Mouse (Mus musculus) midbrain, embryonic 10.5 days (tissue): ENCODE results near the gene Gm4301. TPM values are rescaled to one million over a fixed set of nuclear protein-coding genes. Genes with fewer than 3 reads are reported as not detected.
"Not testable (repeated sequence)": the region's sequence is repeated elsewhere in the genome, so short reads cannot be mapped to it uniquely, and the experiment has no call there.

Experiments used
- DNase-seq: peaks from one replicate; pipeline ENCODE4 v3.0.0-alpha.2; 2017; ENCODE audit warnings: low spot score
- H3K27ac ChIP-seq: fragments of 300-500 bp; sonication (generic); replicated peaks from 2 replicates; pipeline ENCODE4 v1.5.1; 2016; ENCODE audit warnings: mild to moderate bottlenecking
- H3K27me3 ChIP-seq: fragments of 300-500 bp; sonication (generic); 2 replicates; pipeline ENCODE4 v1.6.1; 2016; ENCODE audit warnings: low read depth, mild to moderate bottlenecking; ENCODE audit not compliant: poor library complexity, severe bottlenecking
- H3K36me3 ChIP-seq: fragments of 300-500 bp; sonication (generic); 2 replicates; pipeline ENCODE4 v1.6.1; 2016; ENCODE audit warnings: mild to moderate bottlenecking, moderate library complexity
- H3K4me1 ChIP-seq: fragments of 300-500 bp; sonication (generic); 2 replicates; pipeline ENCODE4 v1.6.1; 2016
- H3K4me3 ChIP-seq: fragments of 300-500 bp; sonication (generic); 2 replicates; pipeline ENCODE4 v1.5.1; 2016; ENCODE audit warnings: mild to moderate bottlenecking, moderate library complexity
- H3K9me3 ChIP-seq: fragments of 300-500 bp; sonication (generic); replicated peaks from 2 replicates; pipeline ENCODE4 v1.6.1; 2016; ENCODE audit warnings: mild to moderate bottlenecking
- WGBS: fragments of 180-500 bp; shearing (Covaris S2); methylation state at CpG from one replicate; pipeline ENCODE4 v1.1.7; 2016; 5-methylcytosine and 5-hydroxymethylcytosine counted together
- polyA plus RNA-seq: library from polyadenylated mRNA; unstranded; fragments of >200 nt; fragmentation: Nextera tagmentation; extraction: Ambion mirVana; gene quantifications from 2 replicates; pipeline ENCODE4 v1.2.1, GENCODE M21; 2016

The Gm4301 gene
- not detected in 2 replicates for polyA plus RNA-seq

GRCm38 (mm10) chr10:100335376-100335775 is at the start of gene Gm4301:
TSS of gene Gm4301 (plus strand) at chr10:100335676.
- not testable (repeated sequence) for DNase-seq, H3K27me3 ChIP-seq, H3K27ac ChIP-seq, H3K4me1 ChIP-seq, H3K9me3 ChIP-seq, H3K4me3 ChIP-seq, H3K36me3 ChIP-seq
- WGBS = no CpG with 5 or more reads among the region's 2 CpGs

GRCm38 (mm10) chr10:100296105-100296504 is 39.4 kb upstream of the Gm4301 start:
- H3K4me3 ChIP-seq = no peak overlapping the region
- DNase-seq = no peak
- no peaks in the 10 kb centered on the region for H3K4me1 ChIP-seq
- H3K9me3 ChIP-seq = no peaks in the 10 kb centered on the region
- H3K36me3 ChIP-seq = no peaks in the 10 kb centered on the region
- no peak overlapping the region for H3K27ac ChIP-seq
- WGBS = 89% methylated on average over 2 of the region's 2 CpGs
- H3K27me3 ChIP-seq = no peaks in the 10 kb centered on the region

- not testable (repeated sequence) for H3K27ac ChIP-seq, H3K36me3 ChIP-seq, H3K4me1 ChIP-seq, DNase-seq, H3K9me3 ChIP-seq, H3K27me3 ChIP-seq, H3K4me3 ChIP-seq
Observed at GRCm38 (mm10) chr10:100300106-100300505, 35.4 kb upstream of the Gm4301 start.

- not testable (repeated sequence) for H3K4me1 ChIP-seq, H3K27me3 ChIP-seq, DNase-seq, H3K36me3 ChIP-seq, H3K9me3 ChIP-seq, H3K27ac ChIP-seq, H3K4me3 ChIP-seq
- no CpG with 5 or more reads among the region's 3 CpGs for WGBS
Observed at GRCm38 (mm10) chr10:100340536-100340935, 5.1 kb downstream of the Gm4301 start, which contains the start of gene Gm4302. TSS of gene Gm4302 (plus strand) at chr10:100340836.

- H3K4me1 ChIP-seq, H3K9me3 ChIP-seq, H3K27ac ChIP-seq, DNase-seq, H3K36me3 ChIP-seq, H3K4me3 ChIP-seq, H3K27me3 ChIP-seq: not testable (repeated sequence)
- WGBS = no CpG with 5 or more reads among the region's 3 CpGs
Observed at GRCm38 (mm10) chr10:100345672-100346071, 10.2 kb downstream of the Gm4301 start, which contains the start of gene Gm4303. TSS of gene Gm4303 (plus strand) at chr10:100345972.

GRCm38 (mm10) chr10:100350793-100351192 is 15.3 kb downstream of the Gm4301 start, which contains the start of gene Gm4305:
TSS of gene Gm4305 (plus strand) at chr10:100351093.
- DNase-seq, H3K36me3 ChIP-seq, H3K27me3 ChIP-seq, H3K4me3 ChIP-seq, H3K9me3 ChIP-seq, H3K27ac ChIP-seq, H3K4me1 ChIP-seq: not testable (repeated sequence)
- WGBS = no CpG with 5 or more reads among the region's 3 CpGs

- H3K27ac ChIP-seq, H3K27me3 ChIP-seq, H3K4me1 ChIP-seq, DNase-seq, H3K4me3 ChIP-seq, H3K36me3 ChIP-seq, H3K9me3 ChIP-seq: not testable (repeated sequence)
- 77% methylated on average over 2 of the region's 2 CpGs for WGBS
Observed at GRCm38 (mm10) chr10:100356841-100357240, 21.4 kb downstream of the Gm4301 start.

- not testable (repeated sequence) for H3K36me3 ChIP-seq, H3K27me3 ChIP-seq, H3K4me1 ChIP-seq, DNase-seq, H3K27ac ChIP-seq, H3K9me3 ChIP-seq, H3K4me3 ChIP-seq
- no CpG with 5 or more reads among the region's 3 CpGs for WGBS
Observed at GRCm38 (mm10) chr10:100361038-100361437, 25.6 kb downstream of the Gm4301 start, which contains the start of gene Gm4307. TSS of gene Gm4307 (plus strand) at chr10:100361338.

- H3K4me1 ChIP-seq, H3K9me3 ChIP-seq, DNase-seq, H3K27me3 ChIP-seq, H3K27ac ChIP-seq, H3K36me3 ChIP-seq, H3K4me3 ChIP-seq: not testable (repeated sequence)
- WGBS = no CpG with 5 or more reads among the region's 2 CpGs
Observed at GRCm38 (mm10) chr10:100382460-100382859, 47.0 kb downstream of the Gm4301 start, which contains the start of gene Gm4312. TSS of gene Gm4312 (minus strand) at chr10:100382560.

Other genes starting within 250 kb of the Gm4301 start
- not detected in 2 replicates for gene Gm4302, start 5.2 kb downstream of the Gm4301 start, polyA plus RNA-seq
- gene Gm4303, start 10.3 kb downstream of the Gm4301 start, polyA plus RNA-seq = not detected in 2 replicates
- gene Gm4305, start 15.4 kb downstream of the Gm4301 start, polyA plus RNA-seq = not detected in 2 replicates
- gene Gm4307, start 25.7 kb downstream of the Gm4301 start, polyA plus RNA-seq = not detected in 2 replicates
- gene Gm4312, start 46.9 kb downstream of the Gm4301 start, polyA plus RNA-seq = not detected in 2 replicates
- gene Tmtc3, start 151.7 kb downstream of the Gm4301 start, polyA plus RNA-seq = 17.4 and 19.1 TPM in 2 replicates
- gene Cep290, start 151.9 kb downstream of the Gm4301 start, polyA plus RNA-seq = 5.0 and 5.8 TPM in 2 replicates